Mouse (Mus musculus) natural killer cell, adult 2 months (primary cell): ENCODE results near the gene Caps2.
"Not testable (repeated sequence)": the region's sequence is repeated elsewhere in the genome, so short reads cannot be mapped to it uniquely, and the experiment has no call there.

ENCODE experiments used
- DNase-seq, 2 experiments: peaks; one replicate each; pipeline ENCODE4 v3.0.0; 2022; ENCODE audit warnings: low spot score in 2 of 2

Gene Caps2

DNA sequence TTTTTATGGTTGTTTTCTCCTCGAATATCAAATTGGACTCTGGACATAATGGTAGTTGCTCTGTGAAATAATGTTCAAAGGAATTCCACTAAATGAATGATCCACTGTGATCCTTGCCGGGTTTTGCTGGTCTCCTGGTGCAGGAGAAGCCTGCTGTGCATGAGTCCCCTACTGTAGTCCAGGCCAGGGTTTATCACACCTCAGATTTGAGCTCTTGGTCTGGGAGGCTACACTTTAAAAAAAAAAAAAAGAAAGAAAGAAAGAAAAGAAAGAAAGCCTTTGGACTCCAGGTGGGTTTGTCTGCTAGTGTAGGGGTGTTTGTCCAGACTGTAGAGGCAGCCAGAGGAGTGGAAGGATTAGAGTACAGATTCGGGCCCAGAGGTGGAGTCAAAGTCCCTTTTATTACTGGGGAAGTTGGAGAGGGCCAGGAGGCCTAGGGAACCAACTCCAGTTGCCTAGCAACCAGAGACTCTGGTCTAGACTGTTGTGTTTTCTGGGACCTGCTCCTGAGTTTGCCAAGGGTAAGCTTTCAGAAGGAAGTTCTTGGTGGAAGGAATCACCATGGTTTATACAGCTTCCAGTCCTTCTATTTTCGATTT, at the start of gene Caps2:
Gene Caps2 (plus strand): TSS at position 454 of the 599 bp plus-strand sequence.
- no peak for DNase-seq

DNA sequence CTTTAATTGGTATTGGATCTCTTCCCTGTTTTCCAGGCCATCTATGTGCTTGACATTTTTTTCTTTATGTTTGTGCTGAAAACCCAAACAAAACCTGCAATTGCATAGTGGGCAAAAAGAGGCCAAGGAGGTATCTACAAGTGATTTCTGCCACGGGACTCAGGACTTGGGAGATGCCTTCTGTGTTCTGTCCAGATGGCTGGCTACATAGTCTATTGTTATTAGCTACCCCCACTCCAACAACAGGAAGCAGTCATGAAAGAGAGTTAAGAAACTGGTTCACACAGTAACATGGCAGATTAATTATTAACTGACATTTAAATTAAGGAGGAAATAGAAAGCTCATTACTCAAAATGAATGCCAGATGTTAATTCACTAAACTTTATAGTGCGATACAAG, 38.3 kb upstream of the Caps2 start:
- DNase-seq: not testable (repeated sequence)

DNA sequence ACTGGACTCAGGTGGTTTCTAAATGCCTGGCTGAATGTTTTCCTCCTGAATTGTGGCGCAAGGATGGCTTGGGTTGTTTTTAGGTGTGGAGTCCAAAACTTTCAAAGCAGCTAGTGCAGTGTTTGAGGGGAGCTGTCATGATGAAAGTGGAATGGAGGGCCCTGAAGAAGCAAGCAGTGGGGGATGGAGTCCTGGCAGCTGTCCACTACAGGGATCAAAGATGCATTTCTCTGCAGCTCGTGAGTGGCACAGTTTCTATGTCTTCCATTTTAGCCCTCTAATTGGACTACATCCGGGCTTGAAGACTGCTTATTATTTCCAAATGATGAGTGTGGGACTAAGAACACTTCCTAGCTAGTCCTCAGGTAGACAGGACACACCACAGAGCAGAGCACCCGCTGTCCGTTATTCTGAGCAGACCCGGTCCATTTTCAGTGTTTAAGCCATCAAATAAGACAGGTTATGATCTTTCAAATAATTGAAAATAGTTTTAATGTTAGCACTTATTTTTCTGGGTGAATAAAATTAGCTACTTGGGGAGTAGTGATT, 35.7 kb upstream of the Caps2 start:
- not testable (repeated sequence) for DNase-seq

DNA sequence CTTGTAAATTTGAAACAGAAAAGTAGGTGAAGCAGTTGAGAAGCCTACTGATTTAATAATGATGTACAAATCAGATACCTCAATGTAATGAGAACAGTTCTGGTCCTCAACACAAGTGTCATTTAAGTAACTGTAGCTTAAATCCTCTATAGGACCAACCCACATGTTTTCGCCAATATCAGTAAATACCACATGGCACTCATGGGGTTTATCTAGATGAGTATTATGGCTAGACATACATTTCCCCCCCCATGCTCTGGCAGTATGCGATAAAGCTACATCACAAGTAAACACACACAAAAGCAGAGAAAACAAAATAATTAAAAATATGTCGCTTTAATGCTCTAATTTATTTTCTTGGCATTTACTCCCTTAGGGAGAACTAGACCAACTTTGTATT, 31.2 kb upstream of the Caps2 start:
- DNase-seq: no peak

DNA sequence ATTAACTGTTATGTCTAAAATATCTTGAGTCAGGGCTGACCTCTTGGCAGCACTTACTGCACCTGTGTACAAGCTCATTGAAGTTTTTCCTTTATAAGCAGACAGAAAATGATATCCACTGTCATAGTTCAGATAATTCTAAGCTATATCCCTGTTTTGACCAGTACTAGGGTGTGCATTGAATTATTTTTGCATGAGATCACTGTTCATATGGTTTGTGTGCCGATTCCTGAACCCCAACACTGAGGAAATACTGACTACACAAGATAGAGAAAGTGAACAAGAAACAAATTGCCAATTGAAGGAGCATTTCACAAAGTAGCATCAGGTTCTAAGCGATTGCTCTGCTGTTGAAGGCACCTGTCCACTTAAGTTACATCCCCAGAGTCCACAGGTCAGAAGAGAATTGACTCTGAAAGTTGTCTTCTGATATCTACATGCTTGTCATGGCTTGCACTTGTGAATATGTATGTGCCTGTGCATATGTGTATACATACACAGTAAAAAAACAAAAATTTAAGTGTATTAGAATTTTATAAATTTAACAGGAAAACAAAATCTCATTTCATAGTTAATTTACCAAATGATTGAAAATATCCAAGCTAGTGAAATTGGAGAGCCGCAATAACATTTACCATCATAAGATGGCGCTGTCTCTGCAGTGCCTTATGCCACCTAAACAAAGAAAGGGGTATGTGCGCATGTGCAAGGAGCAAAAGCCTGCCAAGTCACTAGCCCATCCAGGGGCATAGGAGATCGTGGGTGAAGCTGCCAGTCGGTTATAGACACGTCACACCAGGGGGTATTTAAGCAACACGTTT, 25.2 kb upstream of the Caps2 start:
- DNase-seq: no peak

DNA sequence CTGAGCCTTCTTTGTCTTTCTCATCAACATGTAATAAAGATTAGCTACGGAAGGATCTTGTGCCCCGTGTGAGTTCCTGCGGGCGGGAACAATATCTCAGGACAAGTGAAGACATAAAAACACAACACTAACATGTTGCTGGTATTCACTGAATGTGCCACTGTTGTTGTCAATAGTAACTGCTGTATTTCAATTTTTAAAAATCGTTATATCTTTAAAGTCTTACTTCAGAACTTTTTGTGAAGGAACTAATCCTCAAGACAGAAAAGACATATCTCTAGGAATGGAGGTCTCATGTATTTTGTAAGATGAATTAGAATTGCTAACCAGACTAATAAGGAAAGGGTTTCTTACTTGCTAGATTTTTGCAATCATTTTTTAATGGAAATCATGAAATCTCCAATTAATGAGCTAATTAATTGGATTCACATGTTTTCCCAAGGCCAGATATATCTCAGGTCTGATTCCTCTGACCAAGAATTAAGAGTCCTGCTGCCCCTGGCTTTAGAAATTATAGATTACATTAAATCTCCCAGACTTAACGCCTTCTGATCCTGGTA, 24.5 kb upstream of the Caps2 start:
- no peak for DNase-seq

DNA sequence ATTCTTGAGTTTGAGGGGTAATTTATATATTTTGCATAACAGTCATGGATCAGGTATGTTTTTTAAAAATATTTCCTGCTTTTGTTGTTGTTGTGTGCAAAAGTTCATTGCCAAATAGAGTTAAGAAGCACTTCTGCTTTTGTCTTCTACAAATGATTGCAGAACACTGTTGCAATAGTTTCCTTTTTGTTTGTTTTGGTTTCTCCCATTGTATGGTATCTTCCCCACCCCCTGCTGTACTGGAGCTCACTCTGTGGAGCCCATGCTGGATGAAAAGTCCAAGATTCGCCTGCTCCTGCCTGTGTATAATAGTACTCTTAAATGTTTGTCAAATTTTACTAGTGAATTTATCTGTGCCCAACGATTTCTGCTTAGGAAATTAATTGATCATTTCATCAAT, 23.6 kb upstream of the Caps2 start:
- DNase-seq: no peak

DNA sequence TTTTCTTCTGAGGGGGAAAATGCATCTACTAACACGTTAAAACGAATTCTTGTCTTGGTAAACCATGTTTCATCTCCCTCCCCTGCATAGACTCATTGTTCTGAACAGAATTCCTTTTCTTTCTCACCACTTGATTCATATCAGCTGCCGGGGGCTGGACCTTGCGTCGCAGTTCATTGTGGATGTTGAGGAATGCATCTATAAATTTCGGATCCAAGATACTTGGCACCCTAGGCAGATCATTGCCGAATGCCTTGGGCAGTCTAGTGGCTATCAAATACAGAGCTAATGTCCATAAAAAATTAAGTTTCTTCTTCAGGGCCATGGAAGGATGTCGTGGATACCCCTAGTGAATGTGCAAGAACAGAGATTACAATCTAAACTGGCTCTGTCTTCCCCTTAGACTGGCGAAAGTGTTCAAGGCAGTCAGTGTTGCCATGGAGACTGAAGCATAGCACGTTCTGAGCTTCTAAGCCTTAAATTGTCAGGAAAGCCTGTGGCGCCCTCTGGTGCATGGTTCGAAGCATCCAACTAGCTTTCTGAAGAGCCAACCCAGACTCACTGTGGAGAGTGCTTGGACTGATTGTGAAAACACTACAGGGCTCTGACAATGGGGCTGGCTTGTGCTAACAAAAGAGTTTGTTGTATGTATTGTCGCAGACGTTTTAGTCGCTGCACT, 3.4 kb upstream of the Caps2 start, which contains the start of gene Glipr1l3:
Gene Glipr1l3 (minus strand): TSS at position 446 of the 679 bp plus-strand sequence.
- peak in 1 of 2 experiments; percentile 19 for DNase-seq

DNA sequence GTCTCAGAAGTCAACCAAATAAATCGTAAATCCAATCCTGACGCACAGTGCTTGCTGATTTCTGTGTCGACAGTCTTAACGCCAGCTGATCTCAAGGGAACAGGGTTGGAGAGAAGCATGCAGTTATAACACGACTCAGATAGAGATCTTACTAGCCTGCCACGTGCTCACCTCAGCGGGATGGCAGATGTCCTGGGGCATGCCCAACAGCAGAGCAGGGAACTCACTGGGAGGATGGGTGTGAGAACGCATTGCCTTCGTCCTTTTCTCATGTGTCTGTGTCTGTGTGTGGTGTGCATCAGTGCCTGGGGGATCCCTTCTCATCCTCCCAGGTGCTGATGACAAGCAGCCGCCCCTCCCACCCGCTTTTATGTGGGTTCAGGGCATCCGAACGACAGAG, 13.6 kb downstream of the Caps2 start:
- DNase-seq: not testable (repeated sequence)

DNA sequence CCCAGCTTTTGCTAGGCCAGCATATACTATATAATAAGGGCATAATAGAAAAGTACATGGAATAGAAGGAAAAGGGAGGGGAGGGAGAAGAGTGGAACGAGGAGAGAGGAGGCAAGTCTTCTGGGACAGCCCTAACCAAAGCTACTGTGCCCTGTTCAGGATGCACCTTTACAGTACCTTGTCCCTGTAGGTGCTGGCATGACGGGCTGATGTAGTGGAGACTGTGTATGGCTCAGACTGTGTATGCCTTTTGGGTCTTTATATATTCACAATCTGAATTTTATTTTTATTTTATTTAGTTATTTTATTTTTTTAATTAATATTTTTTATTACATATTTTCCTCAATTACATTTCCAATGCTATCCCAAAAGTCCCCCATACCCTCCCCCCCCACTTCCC, 30.5 kb downstream of the Caps2 start:
- not testable (repeated sequence) for DNase-seq

DNA sequence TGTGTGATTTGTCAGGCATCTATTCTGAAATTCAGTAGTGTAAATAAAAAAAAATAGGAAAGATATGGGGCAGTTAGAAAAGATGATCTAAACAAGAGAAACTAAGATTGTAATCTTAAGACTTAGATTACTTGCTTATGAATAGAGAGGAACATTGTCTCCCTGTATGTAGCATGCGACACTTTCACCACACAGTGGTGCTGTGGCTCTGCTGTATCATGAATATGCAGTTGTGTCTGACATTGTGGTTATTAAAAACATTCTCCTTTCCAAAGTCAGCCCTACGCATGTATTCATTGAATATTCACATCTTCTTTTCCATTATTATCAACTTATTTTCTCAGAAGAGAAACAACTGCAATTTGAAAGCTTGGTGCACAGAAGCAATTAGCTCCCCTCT, 40.0 kb downstream of the Caps2 start:
- no peak for DNase-seq

DNA sequence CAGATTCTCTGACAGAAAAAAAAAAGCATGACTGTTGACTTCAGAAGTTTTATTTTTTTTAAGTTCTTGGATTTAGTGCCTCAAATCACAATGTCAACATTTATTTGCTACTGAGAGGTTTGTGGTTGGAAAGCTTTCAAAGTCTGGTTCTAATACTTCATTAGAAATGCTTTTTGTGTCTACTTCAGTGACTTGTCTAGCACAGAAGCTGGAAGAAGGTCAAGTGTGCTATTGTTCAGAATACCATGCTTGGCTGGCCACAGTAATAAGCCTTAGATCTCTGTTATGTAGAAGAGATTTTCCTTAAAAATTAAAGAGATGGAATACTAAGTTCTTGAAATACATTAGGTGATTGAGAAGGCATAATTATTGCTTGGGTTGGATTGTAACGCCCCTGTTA, 63.7 kb downstream of the Caps2 start:
- no peak for DNase-seq

DNA sequence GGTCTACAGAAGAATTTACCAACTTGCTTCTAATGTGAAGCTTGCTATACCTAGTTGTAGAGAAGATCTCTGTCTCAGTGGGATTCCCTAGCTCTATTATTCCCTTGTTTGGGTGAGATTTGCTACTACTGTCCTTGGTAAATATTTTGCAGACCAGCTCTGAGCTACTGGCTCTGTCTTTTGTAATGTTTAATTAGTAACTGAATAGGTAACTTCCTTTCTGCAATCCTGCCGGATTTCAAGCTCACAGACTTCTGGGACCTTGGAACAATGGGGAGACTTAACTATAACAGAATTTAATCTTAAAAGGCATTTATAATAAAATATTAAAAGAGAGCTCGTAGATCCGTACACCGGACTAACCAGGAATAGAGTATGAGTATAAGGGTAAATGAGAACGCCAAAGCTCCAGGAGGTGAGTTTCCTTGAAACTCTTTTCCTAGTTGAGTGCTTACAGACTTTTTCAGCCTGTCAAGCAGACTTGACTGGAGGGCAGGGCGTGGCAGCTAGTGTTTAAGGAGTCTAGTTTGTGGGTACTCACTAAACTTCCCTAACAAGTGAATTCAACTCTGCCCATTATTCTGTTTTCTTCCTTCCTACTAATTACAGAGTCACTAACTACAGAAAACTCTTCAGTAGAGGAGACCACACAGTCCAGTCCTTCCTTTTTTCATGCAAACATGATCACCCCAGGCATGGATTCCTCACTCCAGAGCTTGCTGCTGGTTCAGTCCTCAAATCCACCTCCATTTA, 65.8 kb downstream of the Caps2 start:
- not testable (repeated sequence) for DNase-seq

DNA sequence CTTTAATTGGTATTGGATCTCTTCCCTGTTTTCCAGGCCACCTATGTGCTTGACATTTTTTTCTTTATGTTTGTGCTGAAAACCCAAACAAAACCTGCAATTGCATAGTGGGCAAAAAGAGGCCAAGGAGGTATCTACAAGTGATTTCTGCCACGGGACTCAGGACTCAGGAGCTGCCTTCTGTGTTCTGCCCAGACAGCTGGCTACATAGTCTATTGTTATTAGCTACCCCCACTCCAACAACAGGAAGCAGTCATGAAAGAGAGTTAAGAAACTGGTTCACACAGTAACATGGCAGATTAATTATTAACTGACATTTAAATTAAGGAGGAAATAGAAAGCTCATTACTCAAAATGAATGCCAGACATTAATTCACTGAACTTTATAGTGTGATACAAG, 69.3 kb downstream of the Caps2 start:
- DNase-seq: not testable (repeated sequence)

DNA sequence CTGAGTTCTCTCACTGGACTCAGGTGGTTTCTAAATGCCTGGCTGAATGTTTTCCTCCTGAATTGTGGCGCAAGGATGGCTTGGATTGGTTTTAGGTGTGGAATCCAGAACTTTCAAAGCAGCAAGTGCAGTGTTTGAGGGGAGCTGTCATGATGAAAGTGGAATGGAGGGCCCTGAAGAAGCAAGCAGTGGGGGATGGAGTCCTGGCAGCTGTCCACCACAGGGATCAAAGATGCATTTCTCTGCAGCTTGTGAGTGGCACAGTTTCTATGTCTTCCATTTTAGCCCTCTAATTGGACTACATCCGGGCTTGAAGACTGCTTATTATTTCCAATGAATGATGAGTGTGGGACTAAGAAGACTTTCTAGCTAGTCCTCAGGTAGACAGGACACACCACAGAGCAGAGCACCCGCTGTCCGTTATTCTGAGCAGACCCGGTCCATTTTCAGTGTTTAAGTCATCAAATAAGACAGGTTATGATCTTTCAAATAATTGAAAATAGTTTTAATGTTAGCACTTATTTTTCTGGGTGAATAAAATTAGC, 72.0 kb downstream of the Caps2 start:
- not testable (repeated sequence) for DNase-seq

DNA sequence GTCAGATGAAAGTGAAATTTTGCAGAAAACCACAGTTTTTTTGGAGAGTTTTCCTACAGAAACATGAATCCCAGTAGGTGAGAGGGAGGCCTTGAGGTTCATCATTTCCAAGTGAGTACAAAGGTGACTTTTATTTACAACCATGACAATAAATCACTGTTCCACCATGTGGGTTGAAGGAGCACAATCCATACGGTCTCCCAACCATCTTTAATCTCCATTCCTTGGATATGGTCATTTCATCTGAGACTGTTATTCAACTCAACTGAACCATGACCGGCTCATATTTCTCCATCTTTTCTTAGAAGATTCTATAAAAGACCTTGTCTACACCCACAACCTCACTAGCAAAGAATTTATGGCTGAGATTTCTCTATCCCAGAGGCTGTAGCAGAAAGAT, 84.9 kb downstream of the Caps2 start:
- no peak for DNase-seq

DNA sequence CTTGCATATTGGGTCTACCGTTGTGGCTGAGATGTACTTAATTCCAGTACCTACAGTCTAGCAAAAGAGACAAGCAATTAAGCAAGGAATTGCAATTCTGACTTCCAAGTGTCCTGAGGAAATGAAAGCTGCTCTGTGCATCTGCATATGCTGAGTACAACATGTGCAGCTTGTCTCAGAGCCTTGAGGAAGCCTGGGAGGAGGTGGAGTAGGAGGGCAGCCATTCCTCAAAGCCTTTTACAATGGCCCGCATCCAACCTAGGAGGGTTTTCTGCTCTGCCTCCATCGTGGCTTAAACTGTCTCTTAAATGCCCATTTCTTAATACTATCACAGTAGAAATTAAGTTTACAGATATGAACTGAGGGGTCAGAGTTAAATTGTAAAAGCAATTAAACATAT, 100.0 kb downstream of the Caps2 start:
- DNase-seq: no peak
